Mouse (Mus musculus): ENCODE data around the gene Mn1.

DNA sequence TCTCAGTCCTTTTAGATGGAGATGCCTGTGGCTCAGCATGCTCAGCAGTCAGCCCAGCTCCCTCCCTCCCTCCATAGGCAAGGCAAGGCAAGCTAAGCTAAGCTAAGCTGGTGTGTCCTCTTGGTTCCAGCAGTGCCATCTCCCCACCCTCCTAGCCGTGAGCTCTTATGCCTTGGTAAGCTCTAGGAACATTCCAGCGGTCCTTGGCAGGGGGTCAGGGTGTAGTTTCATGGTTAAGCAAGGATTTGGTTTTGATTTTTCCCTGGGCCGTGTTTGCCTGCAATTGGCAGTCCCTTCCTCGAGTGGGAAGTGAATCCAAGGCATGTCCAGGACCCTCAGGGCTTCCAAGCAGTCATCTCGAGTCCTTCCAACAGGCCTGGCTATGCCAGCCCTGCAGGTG is 33.8 kb upstream of the Mn1 start:
- TF ChIP-seq CTCF (IDR thresholded peaks at IDR 0.05; ENCODE audit: borderline replicate concordance, insufficient read depth, low read length) (no peak), POLR2A (IDR thresholded peaks at IDR 0.05; ENCODE audit: low read depth, low read length) (no peak)
